Mouse (Mus musculus) cortical plate, adult 2 months (tissue): Measurements from ENCODE around the gene Map1lc3b.

Source experiments
- CTCF ChIP-seq: fragments of 200-500 bp; IDR thresholded peaks from 2 replicates; pipeline ENCODE4 v1.5.1; 2011; ENCODE audit warnings: mild to moderate bottlenecking, control low read depth, low read length; ENCODE audit not compliant: insufficient read depth; ENCODE audit errors: extremely low read depth
- POLR2A ChIP-seq: fragments of 200-500 bp; IDR thresholded peaks from 2 replicates; pipeline ENCODE4 v1.6.1; 2011; ENCODE audit warnings: mild to moderate bottlenecking, low read length, control low read depth; ENCODE audit not compliant: insufficient read depth; ENCODE audit errors: extremely low read depth

DNA sequence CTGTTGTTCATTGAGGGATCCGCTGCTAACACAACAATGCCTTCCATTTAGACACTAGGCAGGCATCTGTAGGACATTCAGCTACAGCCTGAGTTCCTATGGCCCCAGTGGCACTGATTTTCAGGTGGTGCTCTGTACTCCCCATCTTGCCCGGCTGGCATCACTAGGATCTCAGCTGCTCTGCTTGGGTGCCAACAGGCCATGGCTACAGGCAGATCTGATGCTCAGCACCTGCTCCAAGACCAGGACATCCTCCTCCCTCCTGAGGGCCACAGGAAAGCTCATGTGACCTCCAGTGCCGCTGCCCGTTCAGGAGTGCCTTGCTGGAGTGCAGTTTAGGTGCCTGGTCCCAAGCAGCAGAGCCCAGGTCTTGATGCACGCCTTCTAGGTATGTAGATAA lies 42.2 kb downstream of the Map1lc3b start:
- TF ChIP-seq POLR2A, result no peak
- TF ChIP-seq CTCF, result no peak
